Mouse (Mus musculus) embryonic facial prominence, embryonic 11.5 days (tissue): ENCODE measurements around the gene Gspt1. TPM values are rescaled to one million over a fixed set of nuclear protein-coding genes. Genes with fewer than 3 reads are reported as not detected.

Source experiments
- ATAC-seq: fragments of 200-750 bp; cut with Nextera tagmentation; replicated peaks from 2 replicates; pipeline ENCODE4 v1.8.0; 2017; ENCODE audit warnings: low read depth; ENCODE audit not compliant: insufficient number of reproducible peaks, low FRiP score, low TSS enrichment
- DNase-seq: peaks from one replicate; pipeline ENCODE4 v3.0.0-alpha.2; 2015; ENCODE audit warnings: low spot score
- H3K27ac ChIP-seq: fragments of 300-500 bp; sonication (generic); replicated peaks from 2 replicates; pipeline ENCODE4 v1.5.1; 2014; ENCODE audit warnings: mild to moderate bottlenecking, low read depth, low read length, control low read depth
- H3K27me3 ChIP-seq: fragments of 300-500 bp; sonication (generic); 2 replicates; pipeline ENCODE4 v1.6.1; 2014; ENCODE audit warnings: mild to moderate bottlenecking, low read length, moderate library complexity, mixed read lengths; ENCODE audit not compliant: control insufficient read depth, insufficient read depth
- H3K36me3 ChIP-seq: fragments of 300-500 bp; sonication (generic); replicated peaks from 2 replicates; pipeline ENCODE4 v1.6.1; 2014; ENCODE audit warnings: low read depth, mild to moderate bottlenecking, low read length, moderate library complexity, mixed read lengths; ENCODE audit not compliant: control insufficient read depth, insufficient read depth
- H3K4me1 ChIP-seq: fragments of 300-500 bp; sonication (generic); 2 replicates; pipeline ENCODE4 v1.6.1; 2014; ENCODE audit warnings: low read length, mixed read lengths; ENCODE audit not compliant: control insufficient read depth, insufficient read depth
- H3K4me2 ChIP-seq: fragments of 300-500 bp; sonication (generic); 2 replicates; pipeline ENCODE4 v1.6.1; 2014; ENCODE audit warnings: low read depth, mild to moderate bottlenecking, control low read depth, low read length, moderate library complexity
- H3K4me3 ChIP-seq: fragments of 300-500 bp; sonication (generic); 2 replicates; pipeline ENCODE4 v1.5.1; 2014; ENCODE audit warnings: low read depth, low read length, control low read depth
- H3K9ac ChIP-seq: fragments of 300-500 bp; sonication (generic); replicated peaks from 2 replicates; pipeline ENCODE4 v1.6.1; 2014; ENCODE audit warnings: mild to moderate bottlenecking, control low read depth, low read length
- H3K9me3 ChIP-seq: fragments of 300-500 bp; sonication (generic); replicated peaks from 2 replicates; pipeline ENCODE4 v1.6.1; 2016; ENCODE audit warnings: mild to moderate bottlenecking, low read length, inconsistent platforms, mixed read lengths; ENCODE audit not compliant: control insufficient read depth
- WGBS: fragments of 180-500 bp; shearing (Covaris S2); extraction: QIAGEN DNeasy Blood & Tissue Kit; methylation state at CpG from one replicate; pipeline ENCODE4 v1.1.7; 2014; 5-methylcytosine and 5-hydroxymethylcytosine counted together
- microRNA counts: library from miRNA; unstranded; fragments of <30 nt; microRNA quantifications from one replicate; lab custom pipeline; 2016
- microRNA-seq: library from miRNA; unstranded; fragments of <30 nt; microRNA quantifications from one replicate; pipeline ENCODE4, GENCODE M21; 2016; ENCODE audit warnings: borderline number of aligned reads
- polyA plus RNA-seq: library from polyadenylated mRNA; unstranded; fragments of >200 nt; fragmentation: Nextera tagmentation; extraction: Ambion mirVana; gene quantifications from 2 replicates; pipeline ENCODE4 v1.2.1, GENCODE M21; 2014

The Gspt1 gene
- polyA plus RNA-seq, 1 experiment from 2014 or later = 109 TPM

DNA sequence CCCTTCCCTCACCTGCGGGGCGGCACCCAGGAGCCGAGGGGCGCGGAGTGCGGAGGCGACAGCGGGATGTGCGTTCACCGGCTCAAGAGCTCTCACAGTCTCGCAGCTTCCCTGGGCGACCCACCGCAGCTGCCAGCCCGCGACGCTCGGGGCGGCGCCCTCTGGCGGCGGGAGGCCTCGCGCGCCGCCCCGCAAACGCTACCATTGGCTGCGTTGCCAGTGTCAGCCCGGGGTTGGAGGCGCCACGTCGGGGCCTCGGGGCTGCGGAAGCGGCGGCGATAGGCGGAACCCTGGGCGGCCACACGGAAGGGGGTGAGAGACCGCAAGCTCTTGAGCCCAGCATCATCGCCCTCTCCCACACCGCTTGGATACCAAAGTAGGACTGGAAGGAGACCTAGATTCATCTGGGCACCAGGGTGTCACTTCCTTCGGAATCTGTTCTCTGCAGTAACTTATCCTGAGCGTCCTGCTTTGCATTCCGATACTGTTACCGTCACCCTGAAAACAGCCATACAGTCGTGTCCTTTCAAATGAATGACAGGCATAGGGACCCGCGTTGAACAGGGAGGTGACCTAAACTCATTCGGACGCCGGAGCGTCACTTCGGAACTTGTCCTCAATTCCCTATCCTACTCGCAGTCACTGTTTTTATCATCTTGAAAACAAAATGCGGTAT is 77.8 kb downstream of the Gspt1 start, which contains the start of gene Zc3h7a:
Gene Zc3h7a, minus strand, starts transcription at position 186 of the 676 bp plus-strand sequence.
- peak; percentile 91 for ATAC-seq
- peak; percentile 93 for DNase-seq
- Histone ChIP-seq H3K9me3 (no peaks in the 10 kb centered on the region), H3K27ac (peak within 1 kb of the TSS; percentile 42), H3K27me3 (no peaks in the 10 kb centered on the region), H3K9ac (peak within 1 kb of the TSS; percentile 81), H3K36me3 (no peaks in the 10 kb centered on the region), H3K4me3 (peak within 1 kb of the TSS; percentile 78), H3K4me2 (peak within 1 kb of the TSS; percentile 72), H3K4me1 (no peaks in the 10 kb centered on the region)
- under 1% methylated on average over 56 of the region's 57 CpGs for WGBS

DNA sequence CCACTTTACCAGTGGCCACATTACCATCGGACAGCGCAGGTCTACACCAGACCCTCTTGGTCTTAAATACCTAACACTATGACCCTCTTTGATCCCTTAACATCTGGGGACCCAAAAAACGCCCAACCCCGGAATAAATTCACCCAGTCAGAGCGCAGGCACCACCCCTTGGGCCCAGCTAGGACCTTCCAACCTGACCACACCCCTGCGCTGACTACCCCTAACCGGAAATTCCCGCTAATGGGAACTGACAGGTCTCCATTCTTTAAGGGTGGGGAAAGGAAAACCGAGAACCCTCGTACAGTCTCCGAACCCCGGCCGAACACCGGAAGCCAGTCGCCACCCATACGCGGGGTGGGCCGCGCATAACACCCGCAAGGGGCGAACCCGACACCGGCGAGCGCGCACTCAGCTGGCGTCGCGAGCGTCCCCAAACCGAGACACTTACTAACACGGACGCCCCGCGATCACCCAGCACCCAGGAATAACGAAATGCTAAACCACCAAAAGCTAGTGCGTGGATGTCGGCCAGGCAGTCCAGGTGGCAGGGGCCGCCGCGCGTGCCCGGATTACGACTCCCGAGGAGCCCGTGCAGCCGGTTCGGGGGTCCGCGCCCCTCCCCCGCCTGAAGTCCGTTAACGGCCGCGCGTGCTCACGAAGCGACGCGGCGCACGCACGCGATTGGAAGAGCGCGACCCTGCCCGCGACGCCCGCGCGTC is 78.5 kb downstream of the Gspt1 start:
- Histone ChIP-seq H3K27ac (peak overlapping the region; percentile 42), H3K4me3 (peak overlapping the region; percentile 78), H3K27me3 (no peaks in the 10 kb centered on the region), H3K4me1 (no peaks in the 10 kb centered on the region), H3K9ac (peak overlapping the region; percentile 81), H3K36me3 (no peaks in the 10 kb centered on the region), H3K9me3 (no peaks in the 10 kb centered on the region), H3K4me2 (peak overlapping the region; percentile 72)
- peak; percentile 82 for DNase-seq
- WGBS = under 1% methylated on average over 71 of the region's 72 CpGs
- peak; percentile 53 for ATAC-seq

DNA sequence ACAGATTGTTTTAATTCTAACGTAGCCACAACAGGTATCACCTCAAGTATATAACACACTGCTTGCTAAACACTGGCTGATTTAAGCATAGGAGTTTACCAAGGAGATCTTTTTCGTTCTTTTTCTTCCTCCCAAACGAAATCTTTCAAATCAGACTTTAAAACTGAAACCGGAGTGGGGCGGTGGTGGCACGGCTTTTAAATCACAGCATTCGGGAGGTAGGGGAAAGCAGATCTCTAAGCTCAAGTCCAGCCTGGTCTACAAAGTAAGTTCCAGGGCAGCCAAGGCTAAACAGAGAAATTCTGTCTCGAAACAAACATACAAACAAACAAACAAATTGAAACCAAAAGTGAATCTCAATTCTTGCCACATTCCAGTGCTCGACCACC is 79.0 kb downstream of the Gspt1 start:
- Histone ChIP-seq H3K36me3 (no peaks in the 10 kb centered on the region), H3K27ac (peak overlapping the region; percentile 42), H3K4me2 (peak overlapping the region; percentile 72), H3K9me3 (no peaks in the 10 kb centered on the region), H3K9ac (peak overlapping the region; percentile 81), H3K4me1 (no peaks in the 10 kb centered on the region), H3K27me3 (no peaks in the 10 kb centered on the region), H3K4me3 (peak overlapping the region; percentile 78)
- ATAC-seq (no peak), DNase-seq (no peak)
- WGBS = 9% methylated on average over 9 of the region's 9 CpGs

DNA sequence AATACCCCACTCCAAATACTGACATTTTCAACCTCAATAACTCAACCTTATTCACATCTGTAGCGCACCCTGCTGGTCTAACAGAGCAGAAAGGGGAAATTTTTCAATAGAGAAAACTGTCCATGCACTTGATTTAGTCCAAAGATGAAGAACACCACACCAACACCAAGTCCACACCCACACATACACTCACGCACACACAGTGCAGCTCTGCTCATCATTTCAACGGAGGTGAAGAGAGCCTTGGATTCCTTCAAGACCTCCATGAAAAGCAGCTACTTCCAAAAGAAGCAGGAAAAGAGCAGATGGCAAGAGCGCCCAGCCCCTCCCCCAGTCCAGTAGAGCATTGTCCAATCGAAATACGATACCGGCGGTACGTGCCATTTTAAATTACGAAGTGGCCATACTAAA is 79.4 kb downstream of the Gspt1 start:
- Histone ChIP-seq H3K4me2 (peak overlapping the region; percentile 72), H3K27me3 (no peaks in the 10 kb centered on the region), H3K4me1 (no peaks in the 10 kb centered on the region), H3K4me3 (peak overlapping the region; percentile 78), H3K36me3 (no peaks in the 10 kb centered on the region), H3K27ac (no peak overlapping the region), H3K9ac (no peak overlapping the region), H3K9me3 (no peaks in the 10 kb centered on the region)
- WGBS = 9% methylated on average over 10 of the region's 10 CpGs
- ATAC-seq (no peak), DNase-seq (peak; percentile 76)

DNA sequence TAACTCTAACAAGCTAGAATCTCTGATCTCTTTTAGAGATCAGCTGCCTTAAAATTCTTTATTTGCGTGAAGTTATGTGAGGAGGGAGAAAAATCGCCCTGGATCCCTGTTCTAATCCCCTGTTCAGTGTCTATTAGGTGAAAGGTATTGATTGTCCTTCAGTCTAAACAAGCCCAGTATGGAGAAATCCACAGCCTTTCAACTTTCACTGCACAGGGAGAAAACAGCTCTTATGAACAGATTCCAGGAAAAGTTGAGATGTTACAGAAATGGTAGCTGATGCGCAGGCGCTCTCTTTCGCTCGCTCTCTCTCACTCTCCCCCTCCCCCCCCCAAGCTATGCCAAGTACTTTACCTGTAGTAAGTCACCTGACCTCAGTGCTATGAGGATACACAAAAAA is 82.4 kb downstream of the Gspt1 start:
- no peaks in the 10 kb centered on the region for H3K27me3 ChIP-seq
- H3K4me2 ChIP-seq = no peak overlapping the region
- no peak overlapping the region for H3K27ac ChIP-seq
- H3K36me3 ChIP-seq = no peaks in the 10 kb centered on the region
- H3K9ac ChIP-seq = no peak overlapping the region
- no peak overlapping the region for H3K4me3 ChIP-seq
- no peaks in the 10 kb centered on the region for H3K4me1 ChIP-seq
- WGBS = 86% methylated on average over 6 of the region's 6 CpGs
- no peaks in the 10 kb centered on the region for H3K9me3 ChIP-seq
- ATAC-seq = no peak
- DNase-seq = no peak

MicroRNAs within 50 kb of the gene (microRNA counts, 519-probe panel; counts per million panel counts)
- not detected for microRNA mmu-miR-1945 (lab: Ali Mortazavi, UCI)

Small RNA genes within 50 kb of the gene (microRNA-seq; reads per million reads assigned to microRNA genes)
- 3.8 reads per million for gene Mir1945

Other genes with a start within 250 kb of the Gspt1 start
- gene Snn, start 193.4 kb downstream of the Gspt1 start, polyA plus RNA-seq = 66.4 and 75.6 TPM in 2 replicates
- gene Litaf, start 188.2 kb downstream of the Gspt1 start, polyA plus RNA-seq = 92.5 and 94.4 TPM in 2 replicates
- 33.6 and 33.9 TPM in 2 replicates for gene Txndc11, start 119.7 kb downstream of the Gspt1 start, polyA plus RNA-seq
- gene Zc3h7a, start 77.9 kb downstream of the Gspt1 start, polyA plus RNA-seq = 90.0 and 98.5 TPM in 2 replicates
- 285 and 309 TPM in 2 replicates for gene Rsl1d1, start 51.0 kb downstream of the Gspt1 start, polyA plus RNA-seq
- not detected in 2 replicates for gene Tnfrsf17, start 59.5 kb upstream of the Gspt1 start, polyA plus RNA-seq
- 6.1 and 7.0 TPM in 2 replicates for gene Snx29, start 68.6 kb upstream of the Gspt1 start, polyA plus RNA-seq